Mouse (Mus musculus): ENCODE results near the gene Nrde2. TPM values are rescaled to one million over a fixed set of nuclear protein-coding genes. Genes with fewer than 3 reads are reported as not detected.
"Not testable (repeated sequence)": the region's sequence is repeated elsewhere in the genome, so short reads cannot be mapped to it uniquely, and the experiment has no call there.

The Nrde2 gene
- polyA plus RNA-seq, 1 experiment from 2014 or later: 13.4 TPM

DNA sequence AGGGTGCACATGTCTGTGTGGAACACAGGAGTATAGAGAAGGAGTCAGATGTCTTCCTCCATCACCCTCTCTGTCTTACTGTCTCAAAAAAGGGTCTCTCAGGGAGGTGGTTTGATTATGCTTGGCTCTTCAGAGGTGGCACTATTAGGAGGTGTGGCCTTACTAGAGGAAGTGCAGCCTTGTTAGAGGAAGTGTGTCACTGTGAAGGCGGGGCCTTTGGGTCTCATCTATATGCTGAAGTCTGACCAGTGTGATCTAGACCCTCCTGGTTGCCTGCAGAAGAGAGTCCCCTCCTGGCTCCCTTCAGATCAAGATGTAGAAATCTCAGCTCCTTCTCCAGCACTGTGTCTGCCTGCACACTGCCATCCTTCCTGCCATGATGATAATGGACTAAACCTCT, 34.7 kb upstream of the Nrde2 start:
- 86% methylated on average over 1 of the region's 1 CpGs for WGBS
- H3K4me3 ChIP-seq: no peak overlapping the region
- no peaks in the 10 kb centered on the region for H3K9me3 ChIP-seq

GRCm38 (mm10) chr12:100190802-100191201, 31.3 kb upstream of the Nrde2 start:
- no peak for ATAC-seq (ENCODE audit: low FRiP score, low read depth)
- Histone ChIP-seq H3K4me2 (no peak overlapping the region), H3K9me3 (no peaks in the 10 kb centered on the region), H3K36me3 (no peaks in the 10 kb centered on the region), H3K4me3 (no peak overlapping the region), H3K4me1 (replicated peaks) (peaks cover 18% of the 10 kb centered on the region), H3K27ac (replicated peaks) (no peak overlapping the region), H3K27me3 (no peaks in the 10 kb centered on the region), H3K9ac (no peak overlapping the region)
- 90% methylated on average over 6 of the region's 6 CpGs for WGBS

More for the DNA sequence above, 34.7 kb upstream of the Nrde2 start:
- H3K4me2 ChIP-seq: no peak overlapping the region
- ATAC-seq (ENCODE audit: low FRiP score, low read depth): no peak
- no peaks in the 10 kb centered on the region for H3K27me3 ChIP-seq
- H3K9ac ChIP-seq: no peak overlapping the region
- peaks cover 6% of the 10 kb centered on the region; the same call in 1 of the 2 replicates for H3K4me1 ChIP-seq (replicated peaks)
- H3K27ac ChIP-seq (replicated peaks): no peak overlapping the region
- no peaks in the 10 kb centered on the region for H3K36me3 ChIP-seq

DNA sequence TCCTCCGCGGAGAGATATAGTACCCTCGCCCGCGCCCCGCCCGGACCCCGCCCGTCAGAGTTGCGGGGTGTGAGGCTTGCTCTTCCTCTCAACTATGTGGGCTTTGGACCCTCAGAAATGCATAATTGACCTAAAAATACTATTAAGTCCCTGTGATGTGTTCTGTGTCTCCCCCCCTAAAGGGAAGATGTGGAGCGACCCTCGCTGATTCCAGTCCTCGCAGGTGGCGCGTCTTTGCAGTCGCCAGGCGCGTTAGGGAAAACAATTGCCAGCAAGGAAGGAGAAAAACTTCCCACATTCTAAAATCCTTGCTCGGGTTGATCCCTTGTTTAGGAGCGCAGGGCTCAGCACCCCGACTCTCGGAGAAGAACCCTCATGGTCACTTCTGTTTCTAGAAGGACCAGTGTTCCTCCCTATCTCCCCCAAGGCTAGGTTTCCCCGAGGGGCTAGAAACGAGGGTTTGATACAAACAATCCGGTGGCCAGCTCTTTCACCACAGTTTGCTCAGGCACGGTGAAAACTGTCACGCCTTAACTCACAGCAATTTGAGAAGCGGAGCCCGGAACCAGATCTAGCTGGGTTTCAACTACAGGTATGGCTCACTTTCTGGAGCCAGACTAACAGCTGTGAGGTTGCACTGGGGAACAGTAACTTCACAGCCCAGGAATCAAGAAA, 28.4 kb upstream of the Nrde2 start:
- ATAC-seq (ENCODE audit: low FRiP score, low read depth): no peak
- WGBS: 1% methylated on average over 29 of the region's 29 CpGs
- no peaks in the 10 kb centered on the region for H3K36me3 ChIP-seq

GRCm38 (mm10) chr12:100187013-100187755, 27.7 kb upstream of the Nrde2 start:
- H3K36me3 ChIP-seq: no peaks in the 10 kb centered on the region
- peak; percentile 98 for ATAC-seq (ENCODE audit: low FRiP score, low read depth)
- peak overlapping the region; percentile 80 for H3K9ac ChIP-seq
- H3K4me3 ChIP-seq: peak overlapping the region; percentile 58
- H3K27ac ChIP-seq (replicated peaks): peak overlapping the region; percentile 99
- H3K4me2 ChIP-seq: peak overlapping the region; percentile 96
- H3K4me1 ChIP-seq (replicated peaks): peaks cover 22% of the 10 kb centered on the region
- WGBS: under 1% methylated on average over 52 of the region's 52 CpGs
- H3K9me3 ChIP-seq: no peaks in the 10 kb centered on the region
- no peaks in the 10 kb centered on the region for H3K27me3 ChIP-seq

More for the DNA sequence above, 28.4 kb upstream of the Nrde2 start:
- H3K9me3 ChIP-seq: no peaks in the 10 kb centered on the region
- peak overlapping the region; percentile 58 for H3K4me3 ChIP-seq
- no peaks in the 10 kb centered on the region for H3K27me3 ChIP-seq
- peaks cover 22% of the 10 kb centered on the region for H3K4me1 ChIP-seq (replicated peaks)
- peak overlapping the region; percentile 96 for H3K4me2 ChIP-seq
- peak overlapping the region; percentile 98 for H3K27ac ChIP-seq (replicated peaks)
- H3K9ac ChIP-seq: peak overlapping the region; percentile 72

DNA sequence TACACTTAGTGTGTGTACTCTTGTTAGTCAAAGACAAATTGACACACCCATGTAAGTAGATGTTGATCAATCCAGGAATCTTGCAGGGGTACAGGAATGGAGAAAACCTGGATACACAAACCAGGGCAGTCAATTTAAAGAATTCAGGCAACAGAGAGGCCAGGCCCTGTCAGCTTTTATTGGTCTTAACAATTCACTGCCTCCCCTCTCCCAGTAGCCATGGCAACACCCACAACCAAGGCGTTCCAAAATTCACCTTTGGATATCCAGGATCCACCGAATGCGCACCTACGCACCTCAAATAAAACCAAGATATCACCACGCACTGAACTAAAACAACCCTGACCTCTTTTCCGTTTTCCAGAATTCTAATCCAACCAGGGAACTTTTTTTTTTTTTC, 26.9 kb upstream of the Nrde2 start:
- Histone ChIP-seq H3K9me3 (no peaks in the 10 kb centered on the region), H3K4me3 (peak overlapping the region; percentile 58), H3K4me2 (peak overlapping the region; percentile 96), H3K27me3 (no peaks in the 10 kb centered on the region), H3K9ac (peak overlapping the region; percentile 80), H3K36me3 (no peaks in the 10 kb centered on the region), H3K27ac (replicated peaks) (peak overlapping the region; percentile 99), H3K4me1 (replicated peaks) (peaks cover 22% of the 10 kb centered on the region)
- 3% methylated on average over 6 of the region's 6 CpGs for WGBS
- ATAC-seq (ENCODE audit: low FRiP score, low read depth): no peak

GRCm38 (mm10) chr12:100185897-100186296, 26.4 kb upstream of the Nrde2 start:
- Histone ChIP-seq H3K4me1 (replicated peaks) (peaks cover 22% of the 10 kb centered on the region), H3K9me3 (no peaks in the 10 kb centered on the region), H3K36me3 (no peaks in the 10 kb centered on the region), H3K27me3 (no peaks in the 10 kb centered on the region), H3K27ac (replicated peaks) (peak overlapping the region; percentile 99), H3K4me2 (peak overlapping the region; percentile 96), H3K4me3 (peak overlapping the region; percentile 58; the same call in 1 of the 2 replicates), H3K9ac (peak overlapping the region; percentile 11; the same call in 1 of the 2 replicates)
- 65% methylated on average over 7 of the region's 7 CpGs for WGBS
- no peak for ATAC-seq (ENCODE audit: low FRiP score, low read depth)

DNA sequence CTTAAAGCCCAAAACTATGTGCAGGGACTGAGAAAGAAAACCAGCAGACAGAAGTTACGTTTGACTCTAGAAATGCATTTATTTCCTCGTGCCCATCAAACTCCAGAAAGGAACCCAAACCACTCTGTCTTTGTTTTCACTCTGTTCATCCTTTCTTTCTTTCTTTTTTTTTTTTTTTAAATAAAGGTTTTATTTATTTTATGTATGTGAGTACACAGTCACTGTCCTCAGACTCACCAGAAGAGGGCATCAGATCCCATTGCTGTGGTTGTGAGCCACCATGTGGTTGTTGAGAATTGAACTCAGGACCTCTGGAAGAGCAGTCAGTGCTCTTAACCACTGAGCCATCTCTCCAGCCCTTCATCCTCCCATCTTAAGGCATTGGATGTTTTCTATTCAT, 25.5 kb upstream of the Nrde2 start:
- not testable (repeated sequence) for H3K9ac ChIP-seq; H3K4me3 ChIP-seq; H3K27ac ChIP-seq (replicated peaks); H3K4me2 ChIP-seq; H3K27me3 ChIP-seq; H3K9me3 ChIP-seq; H3K36me3 ChIP-seq; ATAC-seq (ENCODE audit: low FRiP score, low read depth)
- H3K4me1 ChIP-seq (replicated peaks): peaks cover 22% of the 10 kb centered on the region
- WGBS: 90% methylated on average over 2 of the region's 2 CpGs

- no peak overlapping the region for H3K4me3 ChIP-seq
- no peak for ATAC-seq (ENCODE audit: low FRiP score, low read depth)
- H3K36me3 ChIP-seq: no peaks in the 10 kb centered on the region
- H3K4me2 ChIP-seq: no peak overlapping the region
- 72% methylated on average over 5 of the region's 5 CpGs for WGBS
- H3K27me3 ChIP-seq: no peaks in the 10 kb centered on the region
- no peaks in the 10 kb centered on the region for H3K9me3 ChIP-seq
- H3K4me1 ChIP-seq (replicated peaks): peaks cover 22% of the 10 kb centered on the region
- no peak overlapping the region for H3K27ac ChIP-seq (replicated peaks)
- H3K9ac ChIP-seq: no peak overlapping the region
Observed at GRCm38 (mm10) chr12:100183970-100184369, 24.5 kb upstream of the Nrde2 start.

DNA sequence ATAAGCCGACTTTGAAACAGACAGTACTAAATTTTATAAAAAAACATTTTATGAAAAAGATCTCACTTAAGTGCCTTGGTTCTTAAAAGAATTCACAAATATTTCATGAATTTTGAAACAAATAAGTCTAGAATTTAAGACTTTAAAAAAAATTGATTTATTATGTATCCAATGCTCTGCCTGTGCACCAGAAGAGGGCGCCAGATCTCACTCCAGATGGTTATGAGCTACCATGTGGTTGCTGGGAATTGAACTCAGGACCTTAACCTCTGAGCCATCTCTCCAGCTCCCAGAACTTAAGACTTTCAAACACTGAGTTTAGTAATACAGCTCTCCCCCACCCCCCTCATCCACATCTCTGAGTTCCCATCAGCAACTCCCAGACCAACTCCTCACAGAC, 23.2 kb upstream of the Nrde2 start:
- Histone ChIP-seq H3K4me1 (replicated peaks) (peaks cover 12% of the 10 kb centered on the region), H3K27ac (replicated peaks) (no peak overlapping the region), H3K27me3 (no peaks in the 10 kb centered on the region), H3K9ac (no peak overlapping the region), H3K4me2 (no peak overlapping the region), H3K4me3 (no peak overlapping the region), H3K36me3 (no peaks in the 10 kb centered on the region), H3K9me3 (no peaks in the 10 kb centered on the region)
- whole genome bisulfite sequencing: 88% methylated on average over 2 of the region's 2 CpGs
- ATAC-seq (ENCODE audit: low FRiP score, low read depth): no peak

DNA sequence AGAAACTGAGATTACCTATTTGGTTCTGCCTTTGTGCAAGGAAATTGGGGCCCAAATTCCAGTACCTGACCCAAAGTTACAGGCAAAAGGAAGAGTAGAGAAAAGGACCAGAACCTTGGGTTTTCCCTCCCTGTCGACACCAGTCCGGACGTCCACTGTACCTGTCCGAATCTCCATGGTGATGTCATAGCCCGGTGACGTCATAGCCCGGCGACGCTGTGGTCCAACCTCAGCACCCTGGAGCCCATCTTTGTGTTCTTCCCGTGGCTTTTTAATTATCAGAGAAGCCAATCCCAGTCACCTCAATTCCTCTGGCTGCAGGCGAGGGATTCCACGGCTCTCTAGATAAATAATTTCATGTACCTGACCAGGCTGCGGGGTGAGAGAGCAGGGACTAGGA, 21.3 kb upstream of the Nrde2 start:
- ATAC-seq (ENCODE audit: low FRiP score, low read depth): no peak
- Histone ChIP-seq H3K4me2 (no peak overlapping the region), H3K36me3 (no peaks in the 10 kb centered on the region), H3K9me3 (no peaks in the 10 kb centered on the region), H3K9ac (no peak overlapping the region), H3K4me3 (no peak overlapping the region), H3K27me3 (no peaks in the 10 kb centered on the region), H3K4me1 (replicated peaks) (peaks cover 8% of the 10 kb centered on the region), H3K27ac (replicated peaks) (no peak overlapping the region)
- WGBS: 88% methylated on average over 13 of the region's 13 CpGs

GRCm38 (mm10) chr12:100178898-100179440, 19.5 kb upstream of the Nrde2 start:
- Histone ChIP-seq H3K9me3 (no peaks in the 10 kb centered on the region), H3K9ac (no peak overlapping the region), H3K4me1 (replicated peaks) (0 out of 2 replicates have a peak, but pooled peaks cover 4% of the 10 kb centered on the region), H3K27me3 (no peaks in the 10 kb centered on the region), H3K4me3 (no peak overlapping the region), H3K27ac (replicated peaks) (no peak overlapping the region), H3K36me3 (no peaks in the 10 kb centered on the region), H3K4me2 (no peak overlapping the region)
- no peak for ATAC-seq (ENCODE audit: low FRiP score, low read depth)
- WGBS: 40% methylated on average over 6 of the region's 6 CpGs

GRCm38 (mm10) chr12:100176469-100177056, 17.1 kb upstream of the Nrde2 start:
- ATAC-seq (ENCODE audit: low FRiP score, low read depth): peak; percentile 83
- Histone ChIP-seq H3K9ac (no peak overlapping the region), H3K27ac (replicated peaks) (peak overlapping the region; percentile 43), H3K9me3 (no peaks in the 10 kb centered on the region), H3K4me2 (no peak overlapping the region), H3K4me3 (no peak overlapping the region), H3K27me3 (no peaks in the 10 kb centered on the region), H3K4me1 (replicated peaks) (0 out of 2 replicates have a peak, but pooled peaks cover 4% of the 10 kb centered on the region), H3K36me3 (no peaks in the 10 kb centered on the region)
- 39% methylated on average over 11 of the region's 11 CpGs for WGBS

All from hindbrain, embryonic 15.5 days (tissue).